Mouse (Mus musculus): Measurements from ENCODE around the gene Nxph4. TPM values are rescaled to one million over a fixed set of nuclear protein-coding genes. Genes with fewer than 3 reads are reported as not detected.

Gene Nxph4
- polyA plus RNA-seq, 1 experiment from 2014 or later, result 1.2 TPM

DNA sequence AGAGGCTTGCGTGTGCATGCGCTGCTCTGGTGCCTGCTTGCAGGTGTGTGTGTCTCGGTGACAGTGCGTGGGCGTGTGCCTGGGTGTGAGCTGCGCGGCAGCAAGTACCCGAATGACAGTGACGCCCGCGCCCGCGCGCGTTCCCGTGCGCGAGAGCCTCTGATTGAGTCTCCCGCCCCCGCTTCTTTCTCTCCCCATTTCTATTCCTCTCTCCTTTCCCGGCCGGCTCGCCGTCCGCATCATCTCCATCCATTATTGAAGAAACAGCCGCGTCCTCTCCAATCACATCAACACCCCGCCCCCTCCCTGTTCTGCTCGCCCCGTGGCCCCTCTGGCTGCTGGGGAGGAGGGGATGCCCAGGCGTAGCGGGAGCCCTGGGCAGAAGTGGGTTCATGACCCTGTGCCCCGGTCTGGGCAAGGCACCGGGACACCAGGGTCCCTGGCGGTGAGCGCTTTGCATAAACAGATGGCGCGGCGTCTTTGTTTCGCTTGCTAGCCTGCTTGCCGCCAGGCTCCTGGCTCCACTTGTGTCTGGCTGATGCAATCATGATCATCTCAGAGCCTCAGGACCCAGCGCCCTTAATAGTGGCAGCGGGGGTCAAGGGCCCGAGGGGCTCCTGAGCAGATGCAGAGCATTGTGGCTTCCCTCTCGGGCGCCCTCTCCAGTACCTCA, 22.6 kb downstream of the Nxph4 start:
- H3K4me1 ChIP-seq (ENCODE audit: control insufficient read depth, insufficient read depth, low read length), result peaks cover 78% of the 10 kb centered on the region

DNA sequence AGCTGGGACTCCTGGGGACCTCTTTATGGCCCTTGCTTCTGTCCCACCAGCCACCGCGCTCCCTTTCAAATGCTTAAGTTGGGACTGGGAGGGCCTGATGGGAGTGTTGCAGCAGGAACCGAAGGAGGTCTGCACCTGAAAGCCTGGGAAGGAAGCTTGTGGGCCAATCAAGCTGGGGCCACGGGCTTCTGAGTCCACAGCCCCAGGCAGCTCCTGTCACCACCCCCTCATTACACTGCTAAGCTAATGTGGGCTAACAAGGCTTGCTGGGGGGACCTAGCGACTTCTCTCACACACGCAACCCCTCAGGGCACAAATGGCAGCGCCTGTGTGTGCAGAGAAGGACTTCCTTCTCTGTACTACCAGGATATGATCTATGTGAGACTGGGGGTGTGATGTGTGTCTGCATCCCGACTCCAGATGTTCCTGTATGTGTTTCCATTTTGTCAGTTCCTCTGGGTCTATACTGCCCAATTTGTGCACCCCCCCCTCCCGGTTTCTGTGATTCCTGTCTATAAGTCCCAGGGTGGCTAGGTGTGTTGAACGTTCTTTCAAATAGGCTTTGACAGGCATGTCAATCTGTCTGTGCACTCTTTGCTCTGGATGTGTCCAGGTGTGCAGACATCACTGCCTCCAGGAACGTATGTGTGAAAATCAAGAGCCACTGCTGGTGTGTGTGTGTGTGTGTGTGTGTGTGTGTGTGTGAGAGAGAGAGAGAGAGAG, 23.3 kb downstream of the Nxph4 start:
- Histone ChIP-seq H3K36me3 (ENCODE audit: control insufficient read depth, insufficient read depth, low read length) (no peaks in the 10 kb centered on the region; the same call in 1 of the 2 replicates), H3K27me3 (ENCODE audit: control insufficient read depth, insufficient read depth, low read length) (peaks cover 53% of the 10 kb centered on the region), H3K4me2 (ENCODE audit: low read depth, severe bottlenecking) (peak overlapping the region; percentile 76), H3K4me3 (ENCODE audit: low read depth, low read length) (no peak overlapping the region), H3K9me3 (ENCODE audit: control insufficient read depth, low read length) (no peaks in the 10 kb centered on the region), H3K9ac (ENCODE audit: low read length) (peak overlapping the region; percentile 55; the same call in 1 of the 2 replicates), H3K27ac (replicated peaks; ENCODE audit: low read depth, low read length) (no peak overlapping the region), H3K4me1 (ENCODE audit: control insufficient read depth, insufficient read depth, low read length) (peaks cover 71% of the 10 kb centered on the region)
- DNase-seq (ENCODE audit: low spot score), result peak; percentile 70
- WGBS, result 1% methylated on average over 11 of the region's 11 CpGs
- ATAC-seq (ENCODE audit: insufficient number of reproducible peaks, low FRiP score, low TSS enrichment, low read depth), result no peak

More for the DNA sequence above, 22.6 kb downstream of the Nxph4 start:
- ATAC-seq (ENCODE audit: insufficient number of reproducible peaks, low FRiP score, low TSS enrichment, low read depth) (no peak), DNase-seq (ENCODE audit: low spot score) (peak; percentile 67)
- Histone ChIP-seq H3K27ac (replicated peaks; ENCODE audit: low read depth, low read length) (no peak overlapping the region), H3K9me3 (ENCODE audit: control insufficient read depth, low read length) (no peaks in the 10 kb centered on the region), H3K9ac (ENCODE audit: low read length) (peak overlapping the region; percentile 55), H3K36me3 (ENCODE audit: control insufficient read depth, insufficient read depth, low read length) (no peaks in the 10 kb centered on the region; the same call in 1 of the 2 replicates), H3K4me3 (ENCODE audit: low read depth, low read length) (peak overlapping the region; percentile 37), H3K4me2 (ENCODE audit: low read depth, severe bottlenecking) (peak overlapping the region; percentile 76), H3K27me3 (ENCODE audit: control insufficient read depth, insufficient read depth, low read length) (peaks cover 53% of the 10 kb centered on the region)
- under 1% methylated on average over 42 of the region's 46 CpGs for WGBS

DNA sequence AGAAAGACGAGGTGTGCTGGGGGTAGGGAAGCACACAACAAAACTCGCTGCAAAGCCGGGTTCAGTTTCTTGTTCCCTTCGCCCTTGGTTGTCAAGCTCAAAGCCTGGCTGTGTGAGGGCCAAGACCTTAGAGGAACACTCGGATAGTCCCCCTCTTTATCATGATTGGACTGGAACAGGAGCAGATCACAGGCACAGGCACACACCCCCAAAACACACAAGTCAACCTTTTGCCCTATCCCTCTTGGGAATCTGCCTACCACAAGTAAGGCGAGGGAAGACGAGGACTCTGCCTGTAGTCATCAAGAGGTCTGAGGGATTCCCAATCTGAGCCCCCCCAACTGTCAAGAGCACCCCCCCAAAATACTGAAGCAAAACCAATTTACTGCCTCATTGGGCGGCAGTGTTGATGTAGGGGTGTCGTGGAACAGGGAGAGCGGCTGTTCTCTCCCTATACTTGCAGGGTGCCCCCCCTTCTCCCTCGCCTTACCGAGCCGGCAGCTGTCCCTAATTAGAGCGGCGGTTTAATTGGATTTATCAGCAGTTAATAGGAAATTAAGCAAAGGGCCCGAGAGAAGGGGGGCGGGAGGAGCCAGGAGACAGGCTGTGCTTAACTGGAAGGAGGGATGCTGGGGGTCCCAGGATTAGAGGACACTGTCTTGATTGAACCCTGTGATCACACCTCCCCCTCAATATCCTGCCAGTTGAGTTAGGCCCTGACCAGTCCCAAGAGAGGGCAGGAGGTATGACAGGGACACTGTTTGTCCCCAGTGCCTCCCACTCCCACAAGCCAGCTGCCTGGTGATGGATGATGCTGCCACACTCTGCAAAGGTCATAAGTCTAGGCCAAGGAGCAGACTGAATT, 24.3 kb downstream of the Nxph4 start:
- H3K9me3 ChIP-seq (ENCODE audit: control insufficient read depth, low read length), result no peaks in the 10 kb centered on the region
- peaks cover 61% of the 10 kb centered on the region for H3K4me1 ChIP-seq (ENCODE audit: control insufficient read depth, insufficient read depth, low read length)
- no peak overlapping the region for H3K9ac ChIP-seq (ENCODE audit: low read length)
- no peak overlapping the region for H3K27ac ChIP-seq (replicated peaks; ENCODE audit: low read depth, low read length)
- ATAC-seq (ENCODE audit: insufficient number of reproducible peaks, low FRiP score, low TSS enrichment, low read depth), result no peak
- no peaks in the 10 kb centered on the region; the same call in 1 of the 2 replicates for H3K36me3 ChIP-seq (ENCODE audit: control insufficient read depth, insufficient read depth, low read length)
- peak overlapping the region; percentile 31; the same call in 1 of the 2 replicates for H3K4me3 ChIP-seq (ENCODE audit: low read depth, low read length)
- DNase-seq (ENCODE audit: low spot score), result peak; percentile 36
- 1% methylated on average over 17 of the region's 17 CpGs for WGBS
- H3K27me3 ChIP-seq (ENCODE audit: control insufficient read depth, insufficient read depth, low read length), result peaks cover 51% of the 10 kb centered on the region
- peak overlapping the region; percentile 61 for H3K4me2 ChIP-seq (ENCODE audit: low read depth, severe bottlenecking)

- ATAC-seq (ENCODE audit: insufficient number of reproducible peaks, low FRiP score, low TSS enrichment, low read depth) (peak; percentile 41; the same call in 1 of the 2 replicates), DNase-seq (ENCODE audit: low spot score) (peak; percentile 98)
- Histone ChIP-seq H3K9me3 (ENCODE audit: control insufficient read depth, low read length) (no peaks in the 10 kb centered on the region), H3K4me1 (ENCODE audit: control insufficient read depth, insufficient read depth, low read length) (peaks cover 53% of the 10 kb centered on the region), H3K9ac (ENCODE audit: low read length) (peak overlapping the region; percentile 27; the same call in 1 of the 2 replicates), H3K27me3 (ENCODE audit: control insufficient read depth, insufficient read depth, low read length) (peaks cover 43% of the 10 kb centered on the region), H3K27ac (replicated peaks; ENCODE audit: low read depth, low read length) (no peak overlapping the region), H3K4me2 (ENCODE audit: low read depth, severe bottlenecking) (peak overlapping the region; percentile 61), H3K4me3 (ENCODE audit: low read depth, low read length) (peak overlapping the region; percentile 31), H3K36me3 (ENCODE audit: control insufficient read depth, insufficient read depth, low read length) (no peaks in the 10 kb centered on the region; the same call in 1 of the 2 replicates)
- 0% methylated on average over 35 of the region's 35 CpGs for WGBS
These were observed 25.1 kb downstream of the Nxph4 start for GRCm38 (mm10) chr10:127509051-127509836.

GRCm38 (mm10) chr10:127508239-127508638, 26.1 kb downstream of the Nxph4 start:
- ATAC-seq (ENCODE audit: insufficient number of reproducible peaks, low FRiP score, low TSS enrichment, low read depth), result no peak
- Histone ChIP-seq H3K27me3 (ENCODE audit: control insufficient read depth, insufficient read depth, low read length) (peaks cover 34% of the 10 kb centered on the region), H3K9me3 (ENCODE audit: control insufficient read depth, low read length) (no peaks in the 10 kb centered on the region), H3K4me1 (ENCODE audit: control insufficient read depth, insufficient read depth, low read length) (peaks cover 45% of the 10 kb centered on the region), H3K9ac (ENCODE audit: low read length) (no peak overlapping the region), H3K4me3 (ENCODE audit: low read depth, low read length) (no peak overlapping the region), H3K36me3 (ENCODE audit: control insufficient read depth, insufficient read depth, low read length) (no peaks in the 10 kb centered on the region; the same call in 1 of the 2 replicates), H3K27ac (replicated peaks; ENCODE audit: low read depth, low read length) (no peak overlapping the region), H3K4me2 (ENCODE audit: low read depth, severe bottlenecking) (0 out of 2 replicates have a peak overlapping the region, but pooled peaks have one; percentile 10)
- DNase-seq (ENCODE audit: low spot score), result peak; percentile 89
- 3% methylated on average over 15 of the region's 15 CpGs for WGBS

GRCm38 (mm10) chr10:127500894-127501893, 33.2 kb downstream of the Nxph4 start, which contains the start of gene Stac3:
Gene Stac3, plus strand, starts transcription at chr10:127501686.
- ATAC-seq (ENCODE audit: insufficient number of reproducible peaks, low FRiP score, low TSS enrichment, low read depth), result no peak
- Histone ChIP-seq H3K27ac (replicated peaks; ENCODE audit: low read depth, low read length) (no peak within 1 kb of the TSS), H3K9me3 (ENCODE audit: control insufficient read depth, low read length) (no peaks in the 10 kb centered on the region), H3K4me3 (ENCODE audit: low read depth, low read length) (no peak within 1 kb of the TSS), H3K4me1 (ENCODE audit: control insufficient read depth, insufficient read depth, low read length) (no peaks in the 10 kb centered on the region), H3K27me3 (ENCODE audit: control insufficient read depth, insufficient read depth, low read length) (no peaks in the 10 kb centered on the region), H3K4me2 (ENCODE audit: low read depth, severe bottlenecking) (no peak within 1 kb of the TSS), H3K36me3 (ENCODE audit: control insufficient read depth, insufficient read depth, low read length) (peaks cover 11% of the 10 kb centered on the region; the same call in 1 of the 2 replicates), H3K9ac (ENCODE audit: low read length) (0 out of 2 replicates have a peak within 1 kb of the TSS, but pooled peaks have one; percentile 17)
- 73% methylated on average over 12 of the region's 13 CpGs for WGBS
- DNase-seq (ENCODE audit: low spot score), result no peak

DNA sequence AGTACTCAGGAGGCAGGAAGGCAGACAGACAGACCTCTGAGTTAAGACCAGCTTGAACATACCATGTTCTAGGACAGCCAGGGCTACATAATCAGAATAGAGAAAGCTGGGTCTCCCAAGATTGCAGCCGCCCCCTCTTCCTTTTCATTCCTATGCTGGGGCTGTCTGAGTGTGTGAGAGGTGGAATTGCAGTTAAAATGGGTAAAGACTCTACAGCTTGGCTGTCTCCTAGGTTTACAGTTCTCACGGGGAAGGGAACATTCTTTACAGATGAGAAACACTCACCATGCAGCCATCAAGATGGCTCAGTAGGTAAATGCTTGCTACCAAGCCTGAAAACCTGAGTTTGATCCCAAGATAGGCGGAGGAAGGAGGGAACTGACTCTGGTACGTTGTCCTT, 34.3 kb downstream of the Nxph4 start:
- WGBS, result 89% methylated on average over 4 of the region's 4 CpGs
- ATAC-seq (ENCODE audit: insufficient number of reproducible peaks, low FRiP score, low TSS enrichment, low read depth) (no peak), DNase-seq (ENCODE audit: low spot score) (no peak)
- H3K9ac ChIP-seq (ENCODE audit: low read length), result no peak overlapping the region
- no peak overlapping the region for H3K4me2 ChIP-seq (ENCODE audit: low read depth, severe bottlenecking)
- no peak overlapping the region for H3K27ac ChIP-seq (replicated peaks; ENCODE audit: low read depth, low read length)
- H3K9me3 ChIP-seq (ENCODE audit: control insufficient read depth, low read length), result no peaks in the 10 kb centered on the region
- no peaks in the 10 kb centered on the region for H3K27me3 ChIP-seq (ENCODE audit: control insufficient read depth, insufficient read depth, low read length)
- H3K4me1 ChIP-seq (ENCODE audit: control insufficient read depth, insufficient read depth, low read length), result no peaks in the 10 kb centered on the region
- no peak overlapping the region for H3K4me3 ChIP-seq (ENCODE audit: low read depth, low read length)
- peaks cover 16% of the 10 kb centered on the region; the same call in 1 of the 2 replicates for H3K36me3 ChIP-seq (ENCODE audit: control insufficient read depth, insufficient read depth, low read length)
